Mouse (Mus musculus): ENCODE measurements at regions not wholly inside any gene's neighbourhood (a gene's known extent, or its start where the extent isn't known, plus 50 kb on each side); places are given as distances from the start of the nearest gene placed in this dataset.

GRCm38 (mm10) chr2:170945401-170946105 is 213.9 kb downstream of the Dok5 start:
- DNase-seq: no peak

- peak; percentile 21 for DNase-seq
Observed at GRCm38 (mm10) chr2:170946106-170946657, 214.6 kb downstream of the Dok5 start.

GRCm38 (mm10) chr2:170947236-170947635 is 215.6 kb downstream of the Dok5 start:
- DNase-seq: no peak

- DNase-seq: no peak
Observed at GRCm38 (mm10) chr2:170954626-170955025, 223.0 kb downstream of the Dok5 start.

GRCm38 (mm10) chr2:170956766-170957165 is 225.2 kb downstream of the Dok5 start:
- no peak for DNase-seq

GRCm38 (mm10) chr2:170960396-170960795 is 228.8 kb downstream of the Dok5 start:
- no peak for DNase-seq

GRCm38 (mm10) chr2:170962481-170962880 is 230.9 kb downstream of the Dok5 start:
- DNase-seq: peak; percentile 44

- DNase-seq: no peak
Observed at GRCm38 (mm10) chr2:170969430-170969829, 237.8 kb downstream of the Dok5 start.

- no peak for DNase-seq
Observed at GRCm38 (mm10) chr2:170985357-170985756, 253.8 kb downstream of the Dok5 start.

GRCm38 (mm10) chr2:170998378-170998777 is 266.8 kb downstream of the Dok5 start:
- DNase-seq: no peak

- DNase-seq: no peak
Observed at GRCm38 (mm10) chr2:171000165-171000564, 268.6 kb downstream of the Dok5 start.

GRCm38 (mm10) chr2:171028481-171028880 is 296.9 kb downstream of the Dok5 start:
- DNase-seq: no peak

All from kidney, adult 9 months (tissue).